Mouse (Mus musculus) MEL (cell line): ENCODE results near the gene Fam13c. TPM values are rescaled to one million over a fixed set of nuclear protein-coding genes. Genes with fewer than 3 reads are reported as not detected.

ENCODE experiments used
- DNase-seq: peaks from one replicate; pipeline ENCODE4 v3.0.0; 2011; ENCODE audit warnings: low read depth, low spot score
- H3K27ac ChIP-seq: 2 replicates; pipeline ENCODE4 v1.5.1; 2012; ENCODE audit warnings: low read depth, mild to moderate bottlenecking, control low read depth, low read length, moderate library complexity; ENCODE audit not compliant: control insufficient read depth
- H3K27me3 ChIP-seq, 2 experiments: fragments of 150-350 bp in 1 of 2; sonication (generic) in 1 of 2; 2 replicates each; pipeline ENCODE4 v1.6.1; 2012; ENCODE audit warnings: low read length in 2 of 2, mild to moderate bottlenecking in 2 of 2, improper control_type of control experiment in 1 of 2, moderate library complexity in 1 of 2; ENCODE audit not compliant: insufficient read depth in 2 of 2, control insufficient read depth in 1 of 2
- H3K36me3 ChIP-seq, 2 experiments: 2 replicates each; pipeline ENCODE4 v1.6.1; 2012 to 2014; ENCODE audit warnings: low read length in 2 of 2, improper control_type of control experiment in 1 of 2, inconsistent platforms in 1 of 2, mild to moderate bottlenecking in 1 of 2; ENCODE audit not compliant: insufficient read depth in 2 of 2, control insufficient read depth in 1 of 2
- H3K4me1 ChIP-seq, 2 experiments: fragments of 150-350 bp in 1 of 2; sonication (generic) in 1 of 2; 2 replicates each; pipeline ENCODE4 v1.6.1; 2012; ENCODE audit warnings: low read length in 2 of 2, improper control_type of control experiment in 1 of 2, mild to moderate bottlenecking in 1 of 2; ENCODE audit not compliant: insufficient read depth in 2 of 2, control insufficient read depth in 1 of 2
- H3K4me3 ChIP-seq, 2 experiments: fragments of 150-350 bp in 1 of 2; sonication (generic) in 1 of 2; 2 replicates each; pipeline ENCODE4 v1.5.1; 2012; ENCODE audit warnings: low read depth in 2 of 2, low read length in 2 of 2, mild to moderate bottlenecking in 2 of 2, moderate library complexity in 2 of 2, control low read depth in 1 of 2, improper control_type of control experiment in 1 of 2; ENCODE audit not compliant: control insufficient read depth in 1 of 2, insufficient read depth in 1 of 2
- H3K79me2 ChIP-seq: 2 replicates; pipeline ENCODE4 v1.6.1; 2012; ENCODE audit warnings: mild to moderate bottlenecking, low read length, moderate library complexity; ENCODE audit not compliant: control insufficient read depth, poor library complexity, insufficient read depth
- H3K9ac ChIP-seq: 2 replicates; pipeline ENCODE4 v1.6.1; 2012; ENCODE audit warnings: low read depth, mild to moderate bottlenecking, control low read depth, low read length, moderate library complexity; ENCODE audit not compliant: control insufficient read depth, poor library complexity, severe bottlenecking
- H3K9me3 ChIP-seq: fragments of 150-350 bp; sonication (generic); replicated peaks from 2 replicates; pipeline ENCODE4 v1.6.1; 2012; ENCODE audit warnings: mild to moderate bottlenecking, low read length, improper control_type of control experiment, moderate library complexity; ENCODE audit not compliant: insufficient read depth
- CHD1 ChIP-seq: IDR thresholded peaks from 2 replicates; pipeline ENCODE4 v1.6.1; 2012; ENCODE audit warnings: low read depth, mild to moderate bottlenecking, inconsistent platforms, low read length, improper control_type of control experiment
- CTCF ChIP-seq, 3 experiments: IDR thresholded peaks in 2 of 3; conservative IDR thresholded peaks in 1 of 3; 2 replicates each; pipeline ENCODE4 v1.5.1; 2011 to 2012; ENCODE audit warnings: low read length in 3 of 3, low read depth in 2 of 3, mild to moderate bottlenecking in 2 of 3, improper control_type of control experiment in 1 of 3, inconsistent platforms in 1 of 3, mixed read lengths in 1 of 3, moderate library complexity in 1 of 3; ENCODE audit not compliant: control insufficient read depth in 1 of 3, insufficient read depth in 1 of 3, poor library complexity in 1 of 3, severe bottlenecking in 1 of 3
- E2F4 ChIP-seq: IDR thresholded peaks from 2 replicates; pipeline ENCODE4 v1.6.1; 2011; ENCODE audit warnings: low read depth, low read length, improper control_type of control experiment, borderline replicate concordance
- EP300 ChIP-seq, 2 experiments: IDR thresholded peaks; 2 replicates each; pipeline ENCODE4 v1.6.1; 2011; ENCODE audit warnings: improper control_type of control experiment in 2 of 2, low read length in 2 of 2, low read depth in 1 of 2, mild to moderate bottlenecking in 1 of 2
- ETS1 ChIP-seq: IDR thresholded peaks from 2 replicates; pipeline ENCODE4 v1.6.1; 2012; ENCODE audit warnings: low read depth, mild to moderate bottlenecking, inconsistent platforms, low read length, improper control_type of control experiment, moderate library complexity
- KAT2A ChIP-seq: conservative IDR thresholded peaks from 2 replicates; pipeline ENCODE4 v1.6.1; 2012; ENCODE audit warnings: low read depth, low read length, improper control_type of control experiment, inconsistent platforms
- MAX ChIP-seq: IDR thresholded peaks from 2 replicates; pipeline ENCODE4 v1.6.1; 2011; ENCODE audit warnings: low read length, improper control_type of control experiment
- MEF2A ChIP-seq: IDR thresholded peaks from 2 replicates; pipeline ENCODE4 v1.6.1; 2014; ENCODE audit warnings: low read depth, mild to moderate bottlenecking, inconsistent platforms, low read length, improper control_type of control experiment; ENCODE audit not compliant: poor library complexity, insufficient replicate concordance, severe bottlenecking; ENCODE audit errors: extremely low read depth
- MYB ChIP-seq: IDR thresholded peaks from 2 replicates; pipeline ENCODE4 v1.6.1; 2011; ENCODE audit warnings: mild to moderate bottlenecking, low read depth, low read length, improper control_type of control experiment
- MYC ChIP-seq: IDR thresholded peaks from 2 replicates; pipeline ENCODE4 v1.6.1; 2011; ENCODE audit warnings: low read depth, mild to moderate bottlenecking, low read length, improper control_type of control experiment, moderate library complexity
- NELFE ChIP-seq: IDR thresholded peaks from 2 replicates; pipeline ENCODE4 v1.6.1; 2011; ENCODE audit warnings: low read depth, low read length, improper control_type of control experiment
- NRF1 ChIP-seq: IDR thresholded peaks from 2 replicates; pipeline ENCODE4 v1.6.1; 2014; ENCODE audit warnings: low read depth, mild to moderate bottlenecking, inconsistent platforms, low read length, improper control_type of control experiment, moderate library complexity; ENCODE audit not compliant: poor library complexity, insufficient read depth, severe bottlenecking
- POLR2AphosphoS2 ChIP-seq: IDR thresholded peaks from 2 replicates; pipeline ENCODE4 v1.6.1; 2011; ENCODE audit warnings: low read length, improper control_type of control experiment
- RAD21 ChIP-seq: IDR thresholded peaks from 2 replicates; pipeline ENCODE4 v1.6.1; 2011; ENCODE audit warnings: mild to moderate bottlenecking, low read depth, low read length, improper control_type of control experiment
- RCOR1 ChIP-seq: IDR thresholded peaks from 2 replicates; pipeline ENCODE4 v1.6.1; 2012; ENCODE audit warnings: low read depth, mild to moderate bottlenecking, inconsistent platforms, low read length, improper control_type of control experiment
- SIN3A ChIP-seq: IDR thresholded peaks from 2 replicates; pipeline ENCODE4 v1.6.1; 2012; ENCODE audit warnings: low read length, improper control_type of control experiment, inconsistent platforms
- SMC3 ChIP-seq: IDR thresholded peaks from 2 replicates; pipeline ENCODE4 v1.6.1; 2011; ENCODE audit warnings: low read depth, low read length, improper control_type of control experiment
- TAL1 ChIP-seq: IDR thresholded peaks from 2 replicates; pipeline ENCODE4 v1.6.1; 2012; ENCODE audit warnings: mild to moderate bottlenecking, inconsistent platforms, low read length, moderate library complexity, mixed read lengths
- USF1 ChIP-seq: IDR thresholded peaks from 2 replicates; pipeline ENCODE4 v1.6.1; 2014; ENCODE audit warnings: low read depth, mild to moderate bottlenecking, inconsistent platforms, low read length, improper control_type of control experiment, moderate library complexity
- USF2 ChIP-seq, 2 experiments: IDR thresholded peaks; 2 replicates each; pipeline ENCODE4 v1.6.1; 2011 to 2012; ENCODE audit warnings: improper control_type of control experiment in 2 of 2, low read length in 2 of 2, borderline replicate concordance in 1 of 2, inconsistent platforms in 1 of 2, low read depth in 1 of 2, mild to moderate bottlenecking in 1 of 2; ENCODE audit not compliant: insufficient read depth in 1 of 2
- ZC3H11A ChIP-seq: IDR thresholded peaks from 2 replicates; pipeline ENCODE4 v1.6.1; 2012; ENCODE audit warnings: low read depth, mild to moderate bottlenecking, inconsistent platforms, low read length, improper control_type of control experiment
- polyA plus RNA-seq, 2 experiments: library from polyadenylated mRNA; stranded (reverse) in 1 of 2; unstranded in 1 of 2; fragments of >175 nt in 1 of 2; fragments of >200 nt in 1 of 2; gene quantifications; 2 replicates each; pipeline versions ENCODE4 v1.2.1 to v1.2.4; 2012; ENCODE audit warnings: low replicate concordance in 2 of 2, low read depth in 1 of 2; ENCODE audit not compliant: insufficient read length in 2 of 2, insufficient read depth in 1 of 2, missing spikeins in 1 of 2
- total RNA-seq: library from RNA; depleted of rRNA; stranded (reverse); fragments of 300-350 nt; gene quantifications from 2 replicates; pipeline ENCODE4 v1.2.3, GENCODE M21; 2012

The Fam13c gene
- total and polyA plus RNA-seq, 3 experiments = not detected

DNA sequence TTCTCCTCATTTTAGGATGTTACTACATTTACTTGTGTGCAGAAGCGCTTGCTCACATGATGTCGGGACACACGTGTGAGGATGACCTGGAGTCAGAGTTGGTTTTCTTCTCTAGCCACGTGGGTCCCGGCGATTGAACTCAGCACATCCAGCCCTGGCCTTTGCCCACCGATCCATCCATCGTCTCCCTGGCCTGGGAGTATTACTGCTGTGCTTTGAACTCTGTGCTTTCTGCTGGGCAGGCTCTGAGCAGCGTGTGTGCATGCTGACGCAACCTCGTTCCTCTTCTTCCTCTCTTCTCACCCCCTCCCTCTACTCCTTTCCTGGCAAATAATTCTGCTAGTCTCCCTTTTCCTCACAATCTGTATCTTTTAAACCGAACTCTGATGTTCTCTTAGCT lies 93.7 kb downstream of the Fam13c start:
- H3K4me3 ChIP-seq = no peak overlapping the region
- no peak overlapping the region for H3K9ac ChIP-seq
- H3K36me3 ChIP-seq = no peaks in the 10 kb centered on the region
- DNase-seq = no peak
- TF ChIP-seq E2F4 (no peak), SIN3A (no peak), TAL1 (no peak), EP300 (IDR thresholded peaks at IDR 0.05; ENCODE audit: low read depth in 1 of 2, low read length in 2 of 2) (no peak), MYB (no peak), MYC (no peak), RCOR1 (no peak), KAT2A (no peak), USF2 (IDR thresholded peaks at IDR 0.05; ENCODE audit: borderline replicate concordance in 1 of 2, insufficient read depth in 1 of 2, low read depth in 1 of 2, low read length in 2 of 2) (no peak), MEF2A (no peak)
- H3K9me3 ChIP-seq = no peaks in the 10 kb centered on the region
- no peak overlapping the region for H3K27ac ChIP-seq
- no peaks in the 10 kb centered on the region for H3K27me3 ChIP-seq
- H3K4me1 ChIP-seq = no peaks in the 10 kb centered on the region
- H3K79me2 ChIP-seq = no peaks in the 10 kb centered on the region

DNA sequence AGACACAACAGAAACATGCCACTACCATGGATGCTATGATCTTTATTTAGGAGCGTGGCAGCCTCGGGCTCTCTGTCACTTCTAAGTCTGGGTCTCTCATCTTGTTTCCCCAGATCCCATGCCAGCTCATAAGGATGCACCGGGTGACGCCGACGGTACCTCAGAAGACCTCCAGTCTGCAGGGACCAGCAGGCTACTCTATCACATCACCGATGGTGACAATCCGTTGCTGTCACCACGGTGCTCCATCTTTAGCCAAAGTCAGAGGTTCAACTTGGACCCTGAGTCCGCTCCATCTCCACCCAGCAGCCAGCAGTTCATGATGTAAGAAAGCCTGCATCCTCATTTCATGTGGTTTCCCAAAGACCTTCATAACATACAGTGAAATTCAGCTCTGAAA lies 94.3 kb downstream of the Fam13c start:
- DNase-seq = no peak
- H3K9me3 ChIP-seq = no peaks in the 10 kb centered on the region
- no peak overlapping the region for H3K9ac ChIP-seq
- no peak overlapping the region for H3K4me3 ChIP-seq
- no peaks in the 10 kb centered on the region for H3K27me3 ChIP-seq
- TF ChIP-seq KAT2A (no peak), RAD21 (no peak), NELFE (no peak), USF1 (no peak), NRF1 (no peak), ETS1 (no peak), POLR2AphosphoS2 (no peak), CHD1 (no peak), MAX (no peak), USF2 (IDR thresholded peaks at IDR 0.05; ENCODE audit: borderline replicate concordance in 1 of 2, insufficient read depth in 1 of 2, low read depth in 1 of 2, low read length in 2 of 2) (no peak), ZC3H11A (no peak), SMC3 (no peak), EP300 (IDR thresholded peaks at IDR 0.05; ENCODE audit: low read depth in 1 of 2, low read length in 2 of 2) (no peak), CTCF (IDR thresholded peaks at IDR 0.05 in 2 of 3, conservative IDR thresholded peaks at IDR 0.05 in 1 of 3; ENCODE audit: control insufficient read depth in 1 of 3, insufficient read depth in 1 of 3, low read depth in 2 of 3, low read length in 3 of 3, poor library complexity in 1 of 3, severe bottlenecking in 1 of 3) (no peak)
- no peak overlapping the region for H3K27ac ChIP-seq
- no peaks in the 10 kb centered on the region for H3K36me3 ChIP-seq
- H3K4me1 ChIP-seq = no peaks in the 10 kb centered on the region
- H3K79me2 ChIP-seq = no peaks in the 10 kb centered on the region
